Mouse (Mus musculus) liver, adult 2 months (tissue): Measurements from ENCODE around the gene Rbks. TPM values are rescaled to one million over a fixed set of nuclear protein-coding genes. Genes with fewer than 3 reads are reported as not detected.
A peak's percentile ranks its signal among the peaks of the same experiment; 100 is the strongest.

Source experiments
- DNase-seq: peaks from one replicate; pipeline ENCODE4 v3.0.0-alpha.2; 2011; ENCODE audit warnings: low read depth, low spot score; ENCODE audit errors: extremely low read depth
- H3K27ac ChIP-seq: fragments of 200-500 bp; replicated peaks from 2 replicates; pipeline ENCODE4 v1.5.1; 2012; ENCODE audit warnings: low read depth, mild to moderate bottlenecking, control low read depth, inconsistent platforms, low read length; ENCODE audit not compliant: insufficient read depth
- H3K27me3 ChIP-seq: fragments of 200-500 bp; 2 replicates; pipeline ENCODE4 v1.6.1; 2012; ENCODE audit warnings: mild to moderate bottlenecking, moderate library complexity, low read length, inconsistent platforms; ENCODE audit not compliant: control insufficient read depth, insufficient read depth
- H3K36me3 ChIP-seq: fragments of 200-500 bp; 2 replicates; pipeline ENCODE4 v1.6.1; 2012; ENCODE audit warnings: low read length, inconsistent platforms; ENCODE audit not compliant: control insufficient read depth, insufficient read depth
- H3K4me1 ChIP-seq: fragments of 200-500 bp; 2 replicates; pipeline ENCODE4 v1.6.1; 2011; ENCODE audit warnings: low read length; ENCODE audit not compliant: control insufficient read depth, insufficient read depth
- H3K4me3 ChIP-seq: fragments of 200-500 bp; 2 replicates; pipeline ENCODE4 v1.5.1; 2011; ENCODE audit warnings: low read depth, mild to moderate bottlenecking, control low read depth, low read length, moderate library complexity; ENCODE audit not compliant: insufficient read depth
- H3K79me2 ChIP-seq: fragments of 200-500 bp; 2 replicates; pipeline ENCODE4 v1.6.1; 2012; ENCODE audit warnings: inconsistent platforms, mild to moderate bottlenecking, low read length, moderate library complexity; ENCODE audit not compliant: control insufficient read depth, insufficient read depth
- H3K9ac ChIP-seq: fragments of 200-500 bp; 2 replicates; pipeline ENCODE4 v1.6.1; 2012; ENCODE audit warnings: low read depth, mild to moderate bottlenecking, control low read depth, inconsistent platforms, low read length
- CTCF ChIP-seq: fragments of 200-500 bp; IDR thresholded peaks from 2 replicates; pipeline ENCODE4 v1.5.1; 2011; ENCODE audit warnings: low read depth, low read length, control low read depth
- POLR2A ChIP-seq: fragments of 200-500 bp; IDR thresholded peaks from 2 replicates; pipeline ENCODE4 v1.6.1; 2011; ENCODE audit warnings: low read length, control low read depth; ENCODE audit not compliant: insufficient read depth; ENCODE audit errors: extremely low read depth
- WGBS: fragments of 180-500 bp; shearing (Covaris S2); methylation state at CpG from one replicate; pipeline ENCODE4 v1.1.7; 2018; 5-methylcytosine and 5-hydroxymethylcytosine counted together
- polyA plus RNA-seq: library from polyadenylated mRNA; depleted of rRNA; stranded (reverse); fragments of >200 nt; gene quantifications from 2 replicates; pipeline ENCODE4 v1.2.3, GENCODE M21; 2012
- total RNA-seq: library from RNA; depleted of rRNA; stranded (reverse); fragments of >200 nt; gene quantifications from 2 replicates; pipeline ENCODE4 v1.2.3, GENCODE M21; 2014

The Rbks gene
- total and polyA plus RNA-seq, 2 experiments: 11.6 to 18.4 TPM

GRCm38 (mm10) chr5:31597430-31597944 is 99.9 kb downstream of the Rbks start:
- no peak for TF ChIP-seq POLR2A
- no peak for TF ChIP-seq CTCF
- no peaks in the 10 kb centered on the region for H3K79me2 ChIP-seq
- no peaks in the 10 kb centered on the region for H3K36me3 ChIP-seq
- no peak for DNase-seq
- H3K9ac ChIP-seq: no peak overlapping the region
- no peaks in the 10 kb centered on the region for H3K27me3 ChIP-seq
- H3K4me3 ChIP-seq: no peak overlapping the region
- WGBS: 81% methylated on average over 6 of the region's 6 CpGs
- H3K27ac ChIP-seq: no peak overlapping the region
- no peaks in the 10 kb centered on the region for H3K4me1 ChIP-seq

- H3K79me2 ChIP-seq: no peaks in the 10 kb centered on the region
- peak within 1 kb of the TSS; percentile 30; the same call in 1 of the 2 replicates for H3K4me3 ChIP-seq
- H3K27ac ChIP-seq: no peak within 1 kb of the TSS
- H3K4me1 ChIP-seq: no peaks in the 10 kb centered on the region
- DNase-seq: no peak
- no peaks in the 10 kb centered on the region for H3K27me3 ChIP-seq
- H3K9ac ChIP-seq: peak within 1 kb of the TSS; percentile 17; the same call in 1 of the 2 replicates
- WGBS: 19% methylated on average over 26 of the region's 26 CpGs
- TF ChIP-seq POLR2A (no peak), CTCF (no peak)
- H3K36me3 ChIP-seq: no peaks in the 10 kb centered on the region
These were observed 100.7 kb downstream of the Rbks start, which contains the start of gene Mrpl33 for GRCm38 (mm10) chr5:31596481-31597429. Gene Mrpl33 (plus strand): TSS chr5:31596935.

DNA sequence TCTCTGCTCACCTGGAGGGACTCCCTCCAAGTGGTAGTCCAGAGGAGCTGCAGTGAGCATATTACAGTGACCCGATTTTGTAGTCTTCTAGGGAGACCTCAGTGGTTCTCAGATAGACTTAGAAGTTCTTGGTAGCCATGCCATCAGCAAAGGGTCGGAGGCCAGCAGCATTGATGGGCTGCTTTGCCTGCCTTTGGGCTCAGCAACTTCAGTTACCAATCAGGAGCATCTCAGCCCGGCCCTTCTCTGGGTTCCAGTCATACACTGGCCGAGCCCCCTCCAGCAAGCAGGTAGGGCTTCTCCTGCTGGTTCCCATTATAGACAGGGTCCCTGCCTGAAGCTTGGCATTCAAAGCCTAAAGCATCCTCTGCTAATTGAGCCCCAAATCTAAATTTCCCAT is 101.6 kb downstream of the Rbks start:
- no peaks in the 10 kb centered on the region for H3K36me3 ChIP-seq
- DNase-seq: no peak
- H3K4me3 ChIP-seq: no peak overlapping the region
- WGBS: 82% methylated on average over 4 of the region's 4 CpGs
- H3K27me3 ChIP-seq: no peaks in the 10 kb centered on the region
- no peaks in the 10 kb centered on the region for H3K79me2 ChIP-seq
- TF ChIP-seq POLR2A (no peak), CTCF (no peak)
- no peak overlapping the region for H3K27ac ChIP-seq
- H3K4me1 ChIP-seq: no peaks in the 10 kb centered on the region
- no peak overlapping the region for H3K9ac ChIP-seq

- TF ChIP-seq CTCF (no peak), POLR2A (no peak)
- H3K36me3 ChIP-seq: no peaks in the 10 kb centered on the region
- H3K27me3 ChIP-seq: no peaks in the 10 kb centered on the region
These were observed 106.3 kb downstream of the Rbks start for GRCm38 (mm10) chr5:31591122-31591521.

DNA sequence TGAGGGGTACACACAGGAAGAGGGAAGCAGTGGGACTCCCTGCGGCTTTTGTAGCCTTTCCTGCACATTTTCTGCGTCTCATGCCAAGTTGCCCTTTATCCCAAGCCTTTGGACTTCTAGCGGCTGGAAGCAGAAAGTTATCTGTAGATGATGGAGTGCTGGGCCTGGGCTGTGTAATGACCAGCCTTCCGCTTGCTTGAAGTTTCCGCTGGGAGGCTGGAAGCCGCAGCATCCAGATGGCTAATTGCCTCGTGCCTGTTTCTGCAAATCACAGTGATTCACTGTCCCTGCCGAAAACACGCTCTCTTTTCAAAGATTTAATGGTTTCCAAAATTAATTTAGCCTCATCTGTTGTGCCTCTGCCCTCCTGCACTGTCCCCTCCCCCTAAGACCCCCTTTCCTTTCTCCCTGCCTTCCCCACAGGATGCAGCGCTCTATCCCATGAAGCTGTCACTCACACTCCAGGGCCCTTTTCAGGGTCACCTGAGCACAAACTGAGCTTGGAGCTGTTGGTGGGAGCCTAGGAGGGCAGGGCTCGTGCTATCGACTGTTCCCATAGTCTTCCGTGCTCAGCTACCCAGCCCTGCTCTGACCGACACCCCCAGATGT is 107.6 kb downstream of the Rbks start:
- H3K27ac ChIP-seq: no peak overlapping the region
- no peaks in the 10 kb centered on the region for H3K27me3 ChIP-seq
- no peaks in the 10 kb centered on the region for H3K36me3 ChIP-seq
- no peaks in the 10 kb centered on the region for H3K4me1 ChIP-seq
- WGBS: 85% methylated on average over 14 of the region's 14 CpGs
- no peak overlapping the region for H3K9ac ChIP-seq
- no peak for DNase-seq
- no peak overlapping the region for H3K4me3 ChIP-seq
- TF ChIP-seq POLR2A: no peak
- no peak for TF ChIP-seq CTCF
- no peaks in the 10 kb centered on the region for H3K79me2 ChIP-seq

More at GRCm38 (mm10) chr5:31591122-31591521, 106.3 kb downstream of the Rbks start:
- no peaks in the 10 kb centered on the region for H3K4me1 ChIP-seq
- H3K9ac ChIP-seq: no peak overlapping the region
- H3K27ac ChIP-seq: no peak overlapping the region
- H3K4me3 ChIP-seq: no peak overlapping the region
- DNase-seq: no peak
- no peaks in the 10 kb centered on the region for H3K79me2 ChIP-seq
- 93% methylated on average over 7 of the region's 7 CpGs for WGBS
